Mouse (Mus musculus) layer of hippocampus, postnatal 10 days (tissue): ENCODE results near the gene Gm45140. TPM values are rescaled to one million over a fixed set of nuclear protein-coding genes. Genes with fewer than 3 reads are reported as not detected.
A peak's percentile ranks its signal among the peaks of the same experiment; 100 is the strongest.

Experiments
- DNase-seq, 2 experiments: peaks; one replicate each; pipeline ENCODE4 v3.0.0; 2021; ENCODE audit warnings: low spot score in 2 of 2
- total RNA-seq, 2 experiments: library from RNA; stranded (reverse); gene quantifications; 2 replicates each; pipeline ENCODE4 v1.2.3; 2021

Gm45140 gene
- total RNA-seq, 2 experiments from 2014 or later, result 2.7 to 4.4 TPM

DNA sequence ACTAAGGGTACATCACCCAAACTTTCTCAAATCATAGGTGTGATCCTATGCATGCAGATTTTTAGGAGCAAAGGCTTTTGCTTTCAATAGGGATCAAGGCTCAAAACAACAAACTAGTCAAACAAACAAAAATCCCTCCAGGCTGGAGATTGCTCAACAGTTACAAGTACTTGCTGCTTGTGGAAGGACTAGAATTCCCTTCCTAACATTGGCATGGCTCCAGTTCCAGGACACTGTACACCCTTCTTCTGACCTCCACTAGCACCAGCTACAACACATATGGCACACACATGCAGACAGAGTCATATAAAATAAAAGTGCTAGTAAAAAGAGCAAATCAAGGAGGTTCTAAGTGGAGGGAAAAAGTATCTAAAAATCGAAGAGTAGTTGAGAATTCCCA, 11.2 kb upstream of the Gm45140 start:
- no peak for DNase-seq

DNA sequence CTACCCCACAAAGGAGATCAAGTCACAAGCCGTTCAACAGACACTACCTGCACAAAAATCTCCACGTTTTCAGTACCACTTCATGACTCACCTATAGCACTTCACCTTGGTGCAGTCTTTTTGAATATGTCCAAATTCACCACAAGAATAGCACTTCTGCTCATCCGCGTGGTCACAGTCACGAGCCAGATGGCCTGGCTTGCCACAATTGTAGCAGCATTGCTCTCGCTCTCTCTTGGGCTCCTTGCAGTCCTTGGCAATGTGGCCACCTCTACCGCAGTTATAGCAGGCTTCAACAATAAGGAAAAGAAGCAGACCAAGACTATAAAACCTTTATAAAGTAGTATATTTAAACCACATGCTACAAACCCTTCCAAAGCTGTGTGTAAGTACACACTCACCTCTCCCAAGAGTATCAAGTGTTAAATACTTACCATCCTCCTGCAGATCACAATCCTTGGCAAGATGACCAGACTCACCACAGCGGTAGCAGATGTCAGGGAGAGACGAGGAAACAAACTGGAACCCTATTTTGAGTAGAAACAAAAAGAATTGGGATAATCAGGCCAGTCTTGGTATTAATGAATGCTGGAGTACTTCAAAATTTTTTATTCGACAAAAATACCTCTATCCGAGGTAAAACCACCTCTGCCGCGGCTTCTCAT, 9.6 kb upstream of the Gm45140 start:
- DNase-seq, result no peak

DNA sequence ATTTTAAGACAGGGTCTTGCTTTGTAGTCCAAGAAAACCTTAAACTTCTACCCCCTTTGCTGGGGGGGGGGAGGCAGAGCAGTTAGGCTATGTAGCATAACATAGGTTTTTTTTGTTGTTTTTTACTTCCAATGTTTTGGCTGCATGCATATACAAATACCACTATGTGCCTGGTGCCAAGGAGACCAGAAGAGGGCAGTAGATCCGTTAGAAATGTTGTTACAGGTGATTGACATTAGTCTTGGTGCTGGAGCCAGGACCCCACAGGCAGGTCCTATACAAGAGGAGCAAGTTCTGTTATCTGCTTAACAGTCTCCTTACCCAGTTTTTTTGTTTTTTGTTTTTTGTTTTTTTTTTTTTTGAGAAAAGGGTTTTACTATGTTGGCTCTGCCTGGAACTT, 6.7 kb upstream of the Gm45140 start:
- DNase-seq, result no peak

GRCm38 (mm10) chr6:87841635-87842034, 6.0 kb upstream of the Gm45140 start:
- no peak for DNase-seq

DNA sequence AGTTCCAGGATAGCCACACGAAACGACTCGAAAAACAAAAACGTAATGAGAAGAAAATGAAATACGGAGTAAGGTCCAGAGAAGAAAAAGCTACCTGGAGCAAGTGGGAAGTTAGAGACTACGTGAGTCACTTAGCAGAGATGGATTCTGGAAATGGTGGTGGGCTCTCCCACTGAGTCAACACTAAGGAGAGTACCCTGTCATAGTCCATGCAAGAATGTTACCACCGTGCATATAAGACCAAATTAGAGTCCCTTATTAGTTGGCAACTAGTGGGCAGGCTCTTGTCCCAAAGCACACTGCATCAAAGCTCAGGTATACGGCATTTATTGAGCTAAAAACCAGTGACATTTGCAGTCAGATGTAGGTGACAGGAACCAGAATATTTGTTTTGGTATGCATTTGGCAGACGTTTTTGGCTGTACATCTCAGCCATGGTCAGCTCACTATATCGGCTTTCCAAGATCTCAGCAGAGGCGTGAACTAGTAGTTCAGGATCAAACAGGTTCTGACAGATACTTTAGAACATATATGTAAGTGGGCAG, 4.3 kb upstream of the Gm45140 start:
- no peak for DNase-seq

GRCm38 (mm10) chr6:87838551-87839197, 3.1 kb upstream of the Gm45140 start, which contains the start of gene Isy1:
Isy1 (minus strand) TSS chr6:87838798.
- peak; percentile 91 to 93 for DNase-seq

- DNase-seq, result no peak
These were observed 15.2 kb downstream of the Gm45140 start for GRCm38 (mm10) chr6:87820366-87820765.

DNA sequence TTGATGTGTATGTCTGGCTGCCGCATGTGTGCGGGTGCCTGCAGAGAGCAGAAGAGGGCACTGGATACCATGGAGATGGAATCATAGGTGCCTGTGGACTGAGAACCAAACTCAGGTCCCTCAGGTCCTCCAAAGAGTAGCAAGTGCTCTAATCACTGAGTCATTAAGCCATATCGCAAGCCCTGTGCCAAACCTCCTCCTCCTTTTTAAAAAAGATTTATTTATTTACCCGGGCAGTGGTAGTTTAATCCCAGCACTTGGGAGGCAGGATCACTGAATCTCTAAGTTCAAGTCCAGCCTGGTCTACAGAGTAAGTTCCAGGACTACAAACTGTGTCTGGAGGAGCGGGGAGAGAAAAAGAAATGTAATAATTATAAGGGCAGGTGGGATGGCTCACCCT, 21.1 kb downstream of the Gm45140 start:
- no peak for DNase-seq

- DNase-seq, result no peak
These were observed 22.9 kb downstream of the Gm45140 start for GRCm38 (mm10) chr6:87812656-87813055.

DNA sequence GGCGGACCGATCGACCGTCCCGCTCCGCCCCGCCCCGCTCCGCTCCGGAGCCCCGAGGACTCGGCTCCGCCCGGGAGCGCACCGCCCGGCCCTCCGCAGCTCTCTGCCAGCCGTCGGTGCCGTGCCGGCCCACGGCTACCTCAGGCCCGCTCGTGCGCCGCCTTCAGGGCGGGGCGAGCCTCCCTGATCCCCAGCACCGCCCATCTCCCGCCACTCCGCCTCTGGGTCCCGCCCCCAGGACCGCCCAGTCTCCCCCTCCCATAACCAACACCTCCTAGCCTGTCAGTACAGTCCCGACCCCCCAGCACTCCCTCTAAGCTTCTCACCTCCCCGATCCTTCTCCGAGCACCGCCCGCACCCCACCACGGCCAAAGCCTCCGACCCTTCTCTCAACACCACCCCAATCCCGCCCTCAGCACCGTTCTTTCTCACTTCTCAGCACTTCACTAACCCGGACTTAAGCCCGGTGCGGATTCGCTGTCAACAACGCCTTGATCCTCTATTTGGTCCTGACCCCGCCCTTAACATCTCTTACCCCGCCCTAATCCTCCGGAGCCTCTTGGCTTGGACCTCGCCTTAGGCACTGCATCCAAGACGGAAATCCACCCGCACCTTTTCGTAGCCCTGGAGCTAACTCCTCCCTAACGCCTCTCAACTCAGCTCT, 23.8 kb downstream of the Gm45140 start, which contains the start of gene Rab43:
Rab43 (minus strand) TSS at position 490 of the 664 bp plus-strand sequence.
- peak; percentile 88 to 92 for DNase-seq

- peak; percentile 54 to 57 for DNase-seq
These were observed 24.6 kb downstream of the Gm45140 start for GRCm38 (mm10) chr6:87810713-87811669.

DNA sequence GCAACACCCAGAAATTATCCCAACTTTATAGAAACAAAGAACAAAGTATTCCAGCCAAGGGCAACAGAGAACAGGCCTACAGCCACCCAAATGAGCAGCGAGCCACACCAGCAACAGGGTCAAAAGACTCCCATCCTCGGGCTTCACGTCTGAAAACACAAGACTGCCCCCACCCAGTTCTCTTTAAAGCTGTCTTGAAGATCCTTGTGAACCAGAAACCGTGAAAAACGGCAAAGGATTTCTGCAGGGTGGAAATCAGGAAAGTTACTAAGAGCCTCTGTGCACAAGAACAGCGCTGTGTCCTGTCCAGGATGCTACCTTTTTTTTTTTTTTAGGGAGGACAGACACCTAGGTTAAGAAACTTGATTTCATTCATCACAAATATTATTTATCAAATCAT, 25.3 kb downstream of the Gm45140 start:
- no peak for DNase-seq

- DNase-seq, result no peak
These were observed 25.9 kb downstream of the Gm45140 start for GRCm38 (mm10) chr6:87809651-87810161.

DNA sequence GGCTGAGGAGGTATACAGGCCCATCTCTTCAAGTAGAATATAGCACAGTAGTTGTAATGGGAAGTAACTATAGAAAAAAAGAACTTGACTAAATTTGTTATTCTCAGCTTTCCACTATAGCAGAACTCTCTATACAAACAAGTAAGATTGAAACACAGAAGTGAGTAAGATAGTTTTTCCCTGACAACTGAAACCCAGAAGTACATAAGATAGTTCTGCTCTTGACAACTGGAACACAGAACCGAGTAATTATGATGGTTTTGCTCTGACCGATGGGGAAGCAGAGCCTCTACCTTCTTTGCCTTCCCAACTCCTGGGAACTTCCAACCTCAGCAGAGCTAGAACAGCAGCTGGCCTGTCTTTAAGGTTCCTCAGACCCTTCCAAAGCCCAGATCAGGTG, 26.5 kb downstream of the Gm45140 start:
- DNase-seq, result no peak

GRCm38 (mm10) chr6:87808521-87808920, 27.1 kb downstream of the Gm45140 start:
- no peak for DNase-seq

DNA sequence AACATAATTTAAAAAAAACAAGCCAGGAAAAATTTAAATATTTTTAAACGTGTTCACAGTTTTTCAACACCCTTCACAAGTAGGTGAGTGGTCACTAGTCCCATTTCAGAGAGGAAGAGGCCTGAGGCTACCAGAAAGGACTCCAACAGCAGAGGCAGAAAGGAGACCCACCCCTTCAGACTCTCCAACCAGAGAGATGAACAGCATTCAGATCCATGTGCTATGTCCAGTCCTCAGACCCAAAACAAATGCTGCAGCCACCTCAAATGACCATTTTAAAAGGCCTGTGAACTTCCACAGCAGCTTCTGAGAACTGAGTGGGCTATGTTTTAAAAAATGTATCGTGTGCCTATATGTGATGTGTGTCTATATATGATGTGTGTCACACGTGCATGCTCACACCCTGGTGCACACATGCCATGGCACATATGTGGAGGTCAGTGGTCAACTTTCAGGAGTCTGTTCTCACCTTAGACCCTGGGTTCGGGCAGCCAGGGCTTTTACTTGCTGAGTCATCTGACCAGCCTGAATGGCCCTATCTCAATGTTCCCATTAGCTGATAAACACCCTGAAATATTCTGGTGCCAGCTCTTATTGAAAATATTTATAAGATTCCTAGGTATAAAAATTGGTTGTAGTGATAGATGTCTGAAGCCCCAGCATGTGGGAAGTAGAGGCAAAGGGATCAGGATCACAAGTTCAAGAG, 27.7 kb downstream of the Gm45140 start:
- DNase-seq, result no peak

DNA sequence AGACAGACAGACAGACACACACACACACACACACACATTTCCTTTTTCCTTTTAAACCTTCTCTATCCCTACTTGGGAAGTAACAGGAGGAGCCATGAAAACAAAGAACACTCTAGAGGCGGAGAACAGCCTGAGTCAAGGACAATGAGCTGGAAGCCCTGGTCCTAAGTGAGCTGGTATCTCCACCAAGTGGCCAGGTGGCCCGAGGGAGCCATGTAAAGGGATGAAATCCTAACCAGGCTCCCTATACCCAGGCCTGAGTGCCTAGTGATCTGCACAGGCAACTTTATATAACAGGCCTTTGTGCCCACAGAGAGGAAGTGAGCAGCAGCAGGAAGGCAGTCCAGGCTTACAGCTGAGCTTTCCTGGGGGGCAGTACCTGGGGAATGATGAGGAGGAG, 28.7 kb downstream of the Gm45140 start:
- DNase-seq, result no peak

DNA sequence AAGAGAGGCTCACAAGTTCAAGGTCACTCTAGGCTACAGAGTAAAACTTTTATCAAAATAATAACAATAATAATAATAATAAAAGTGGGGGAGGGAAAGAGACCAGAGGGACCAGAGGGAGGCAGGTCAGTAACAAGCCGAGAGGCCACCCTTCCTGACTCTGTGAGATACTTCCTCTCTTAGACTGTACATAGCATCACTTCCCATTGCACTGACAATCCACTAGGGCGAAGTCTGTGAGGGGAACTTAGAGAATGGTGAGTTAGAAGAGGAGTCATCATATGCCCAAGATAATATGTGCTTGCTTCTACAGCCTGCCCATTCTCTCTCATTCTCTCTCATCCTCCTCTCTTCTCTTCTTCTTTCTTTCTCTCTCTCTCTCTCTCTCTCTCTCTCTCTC, 29.6 kb downstream of the Gm45140 start:
- no peak for DNase-seq

- no peak for DNase-seq
These were observed 30.1 kb downstream of the Gm45140 start for GRCm38 (mm10) chr6:87805448-87805847.

DNA sequence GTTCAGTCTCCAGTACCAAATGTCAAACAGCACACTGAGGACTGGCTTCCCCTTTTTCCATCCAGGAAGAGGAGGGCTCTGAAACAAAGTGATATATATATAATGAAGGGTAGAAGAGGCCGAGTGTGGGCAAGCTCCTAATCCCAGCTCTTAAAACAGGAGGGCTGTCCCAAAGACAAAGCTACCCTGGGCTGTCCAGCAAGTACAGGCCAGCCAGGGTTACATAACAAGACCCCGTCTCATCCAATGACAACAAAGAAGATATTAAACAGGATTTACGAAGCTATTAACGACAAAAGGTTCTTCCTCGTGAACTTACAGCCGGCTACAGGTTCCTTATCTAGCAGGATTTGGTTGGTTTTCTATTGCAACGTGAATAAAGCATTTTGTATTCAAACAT, 30.7 kb downstream of the Gm45140 start:
- DNase-seq, result no peak
